Mouse (Mus musculus): ENCODE results near the gene Ngrn.

Ngrn gene

GRCm38 (mm10) chr7:80260625-80261371, at the start of gene Ngrn:
Gene Ngrn, plus strand, starts transcription at chr7:80261215.
- peak; percentile 73 to 78 for DNase-seq (ENCODE audit: low spot score in 2 of 2)

DNA sequence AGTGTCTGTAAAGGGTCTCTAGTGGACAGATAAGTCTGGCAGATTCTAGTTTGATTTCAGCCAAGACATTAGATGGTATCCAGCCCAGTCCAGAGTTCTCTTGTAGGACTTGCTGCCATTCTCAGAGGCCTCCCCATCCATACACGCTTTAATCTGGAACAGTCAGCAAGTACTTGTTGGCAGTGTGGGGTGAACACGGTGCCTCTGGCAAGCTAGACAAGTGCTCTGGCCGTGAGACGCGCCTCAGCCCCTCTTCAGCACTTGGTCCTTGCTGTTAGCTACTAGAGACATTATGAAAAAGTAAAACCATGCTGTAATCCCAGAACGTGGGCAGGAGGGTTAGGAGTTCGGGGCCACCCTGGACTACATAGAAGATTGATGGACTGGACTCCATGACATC, 47.4 kb upstream of the Ngrn start:
- DNase-seq (ENCODE audit: low spot score in 2 of 2), result no peak

- peak; percentile 32 to 41 for DNase-seq (ENCODE audit: low spot score in 2 of 2)
Measured at GRCm38 (mm10) chr7:80214459-80214858, 46.6 kb upstream of the Ngrn start.

GRCm38 (mm10) chr7:80215398-80215797, 45.6 kb upstream of the Ngrn start:
- peak; percentile 64 to 85 for DNase-seq (ENCODE audit: low spot score in 2 of 2)

- no peak for DNase-seq (ENCODE audit: low spot score in 2 of 2)
Measured at GRCm38 (mm10) chr7:80216566-80216965, 44.4 kb upstream of the Ngrn start.

GRCm38 (mm10) chr7:80218666-80219065, 42.3 kb upstream of the Ngrn start:
- DNase-seq (ENCODE audit: low spot score in 2 of 2), result no peak

DNA sequence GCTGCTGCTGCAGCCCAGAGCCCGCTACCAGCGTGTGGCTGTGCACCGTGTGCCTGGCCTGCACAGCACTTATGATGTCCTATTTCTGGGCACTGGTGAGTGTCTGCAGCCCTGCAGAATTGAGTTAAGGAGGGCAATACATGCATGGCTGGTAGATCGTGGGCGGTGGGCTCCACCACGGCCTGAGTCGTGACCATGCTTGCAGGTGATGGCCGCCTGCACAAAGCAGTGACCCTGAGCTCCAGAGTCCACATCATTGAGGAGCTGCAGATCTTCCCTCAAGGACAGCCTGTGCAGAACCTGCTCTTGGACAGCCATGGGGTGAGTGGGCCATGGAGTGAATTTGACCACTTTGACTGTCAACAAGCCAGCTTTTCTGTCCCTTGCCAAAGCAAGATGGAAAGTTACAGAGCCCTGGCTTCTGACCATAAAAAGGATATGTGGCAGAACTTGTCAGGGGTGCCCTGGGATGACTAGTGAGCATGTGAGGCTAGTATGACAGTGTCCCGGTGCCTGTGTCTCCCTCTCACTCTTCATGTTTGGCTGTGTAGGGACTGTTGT, 40.7 kb upstream of the Ngrn start:
- DNase-seq (ENCODE audit: low spot score in 2 of 2), result no peak

DNA sequence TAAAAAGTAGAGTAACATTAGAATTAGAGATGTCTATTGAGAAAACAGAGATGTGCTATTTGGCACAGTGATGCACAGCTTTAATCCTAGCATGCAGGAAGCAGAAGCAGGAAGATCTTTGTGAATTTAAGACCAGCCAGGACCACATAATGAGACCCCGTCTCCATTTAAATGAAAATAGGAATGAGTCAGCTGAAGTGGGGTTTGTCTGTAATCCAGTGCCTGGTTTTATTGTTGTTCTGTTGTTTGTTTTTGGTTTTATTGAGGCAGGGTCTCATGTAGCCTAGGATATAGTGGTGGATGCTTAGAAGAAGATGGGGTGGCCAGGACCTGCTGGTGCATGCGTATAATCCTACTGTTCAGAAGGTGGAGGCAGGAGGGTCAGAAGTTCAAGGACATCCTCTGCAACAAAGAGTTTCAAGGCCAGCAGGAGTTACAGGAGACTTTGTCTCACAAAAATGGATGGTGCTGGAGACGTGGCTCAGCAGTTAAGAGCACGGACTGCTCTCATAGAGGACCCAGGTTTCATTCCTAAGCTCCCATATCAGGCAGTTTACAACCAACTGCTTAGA, 39.8 kb upstream of the Ngrn start:
- no peak for DNase-seq (ENCODE audit: low spot score in 2 of 2)

GRCm38 (mm10) chr7:80227065-80227464, 34.0 kb upstream of the Ngrn start:
- no peak for DNase-seq (ENCODE audit: low spot score in 2 of 2)

- no peak for DNase-seq (ENCODE audit: low spot score in 2 of 2)
Measured at GRCm38 (mm10) chr7:80230196-80230595, 30.8 kb upstream of the Ngrn start.

GRCm38 (mm10) chr7:80231971-80232488, 29.0 kb upstream of the Ngrn start:
- no peak for DNase-seq (ENCODE audit: low spot score in 2 of 2)

DNA sequence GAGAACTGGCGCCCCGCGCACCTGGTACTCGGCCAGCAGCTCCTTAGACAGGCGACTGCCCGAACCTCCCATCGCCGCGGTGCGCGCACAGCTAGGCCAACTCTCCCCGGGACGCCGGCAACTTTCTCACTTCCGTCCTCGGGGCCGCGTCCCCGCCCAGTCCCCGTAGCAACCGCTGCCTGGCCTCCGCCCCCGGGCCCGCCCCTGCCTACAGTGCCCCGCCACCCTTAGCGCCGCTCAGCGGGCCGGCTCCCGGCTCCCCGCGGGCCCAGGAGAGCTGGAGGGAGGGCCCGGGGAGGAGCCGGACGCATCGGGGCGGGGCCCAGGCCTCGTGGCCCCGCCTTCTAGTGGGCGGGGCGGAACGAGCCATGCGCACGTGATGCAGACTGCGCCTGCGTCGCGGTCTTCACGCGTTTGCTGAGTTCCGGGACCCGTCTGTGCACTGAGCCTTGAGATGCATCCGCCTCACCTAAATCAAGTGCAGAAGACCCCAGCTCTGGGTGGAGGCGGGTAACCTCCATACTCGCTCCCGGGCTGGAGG, 28.5 kb upstream of the Ngrn start, which contains the start of the genes Cib1 and Gdpgp1:
Gene Cib1 (minus strand): TSS at position 325 of the 541 bp plus-strand sequence.
Gene Gdpgp1 (plus strand): TSS at position 377 of the 541 bp plus-strand sequence.
- DNase-seq (ENCODE audit: low spot score in 2 of 2), result peak; percentile 95 to 97

GRCm38 (mm10) chr7:80233799-80234198, 27.2 kb upstream of the Ngrn start:
- no peak for DNase-seq (ENCODE audit: low spot score in 2 of 2)

DNA sequence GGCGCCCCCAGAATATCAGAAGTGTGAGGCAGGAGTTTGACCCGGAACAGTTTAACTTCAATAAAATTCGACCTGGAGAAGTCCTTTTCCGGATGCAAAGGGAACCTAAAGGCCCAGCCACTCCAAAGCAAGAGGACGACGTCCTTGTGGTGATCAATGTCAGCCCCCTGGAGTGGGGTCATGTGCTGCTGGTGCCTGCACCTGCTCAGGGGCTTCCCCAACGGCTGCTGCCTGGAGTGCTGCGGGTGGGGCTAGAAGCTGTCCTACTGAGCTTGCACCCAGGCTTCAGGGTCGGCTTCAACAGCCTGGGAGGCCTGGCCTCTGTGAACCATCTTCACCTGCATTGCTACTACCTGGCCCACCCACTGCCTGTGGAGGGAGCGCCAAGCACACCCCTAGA, 22.5 kb upstream of the Ngrn start:
- no peak for DNase-seq (ENCODE audit: low spot score in 2 of 2)

DNA sequence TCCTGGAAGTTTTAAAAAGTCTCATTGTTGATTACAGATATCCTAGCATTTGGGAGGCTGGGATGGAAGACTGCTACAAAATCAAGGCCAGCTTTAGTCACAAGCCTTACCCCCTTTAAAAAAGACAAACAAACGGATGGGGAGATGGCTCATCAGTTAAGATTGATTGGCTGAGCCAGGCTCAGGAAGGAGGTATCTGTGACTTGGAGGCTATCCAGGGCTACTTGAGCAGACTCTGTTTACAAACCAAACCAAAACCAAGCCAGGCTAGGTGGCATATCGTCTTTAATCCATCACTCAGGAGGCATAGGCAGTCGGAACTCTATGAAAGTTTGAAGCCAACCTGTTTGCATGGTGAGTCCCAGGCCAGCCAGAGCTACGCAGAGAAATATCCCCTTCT, 19.4 kb upstream of the Ngrn start:
- DNase-seq (ENCODE audit: low spot score in 2 of 2), result no peak

DNA sequence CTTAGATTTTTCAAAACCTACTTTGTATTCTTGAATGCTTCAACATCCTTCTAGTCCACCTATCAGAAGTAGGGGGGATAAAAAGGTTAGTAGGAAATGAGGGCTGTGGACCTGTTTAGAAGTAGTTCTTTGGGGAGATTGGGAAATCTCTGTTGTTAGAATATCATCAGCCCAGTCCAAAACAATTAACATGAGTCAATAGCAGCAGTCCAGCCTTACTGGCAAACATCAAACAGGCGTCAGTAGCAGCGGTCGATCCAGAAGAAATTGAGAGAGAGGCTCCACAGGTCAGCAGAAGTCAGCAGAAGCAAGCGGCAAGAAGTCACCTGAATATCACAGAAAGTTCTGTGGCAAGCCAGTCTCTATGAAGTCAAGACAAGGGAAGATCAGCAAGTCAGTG, 16.2 kb upstream of the Ngrn start:
- DNase-seq (ENCODE audit: low spot score in 2 of 2), result no peak

GRCm38 (mm10) chr7:80246148-80246721, 14.8 kb upstream of the Ngrn start, which contains the start of gene Ttll13:
Gene Ttll13, plus strand, starts transcription at chr7:80246376.
- DNase-seq (ENCODE audit: low spot score in 2 of 2), result peak; percentile 93 to 95

GRCm38 (mm10) chr7:80246859-80247258, 14.2 kb upstream of the Ngrn start:
- DNase-seq (ENCODE audit: low spot score in 2 of 2), result no peak

DNA sequence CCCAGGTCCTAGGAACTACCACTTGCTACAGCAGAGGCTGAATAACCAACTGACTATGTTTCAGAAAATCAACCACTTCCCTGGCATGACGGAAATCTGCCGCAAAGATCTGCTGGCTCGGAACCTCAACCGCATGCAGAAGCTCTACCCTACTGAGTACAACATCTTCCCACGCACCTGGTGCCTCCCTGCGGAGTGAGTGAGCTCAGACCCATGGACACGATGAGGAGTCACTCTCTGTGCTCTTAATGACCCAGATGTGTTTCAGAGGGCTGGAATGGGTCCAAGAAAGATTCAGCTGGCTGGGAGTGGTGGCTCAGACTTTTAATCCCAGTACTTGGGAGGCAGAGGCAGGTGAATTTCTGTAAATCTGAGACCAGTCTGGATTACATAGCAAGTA, 8.6 kb upstream of the Ngrn start:
- no peak for DNase-seq (ENCODE audit: low spot score in 2 of 2)

DNA sequence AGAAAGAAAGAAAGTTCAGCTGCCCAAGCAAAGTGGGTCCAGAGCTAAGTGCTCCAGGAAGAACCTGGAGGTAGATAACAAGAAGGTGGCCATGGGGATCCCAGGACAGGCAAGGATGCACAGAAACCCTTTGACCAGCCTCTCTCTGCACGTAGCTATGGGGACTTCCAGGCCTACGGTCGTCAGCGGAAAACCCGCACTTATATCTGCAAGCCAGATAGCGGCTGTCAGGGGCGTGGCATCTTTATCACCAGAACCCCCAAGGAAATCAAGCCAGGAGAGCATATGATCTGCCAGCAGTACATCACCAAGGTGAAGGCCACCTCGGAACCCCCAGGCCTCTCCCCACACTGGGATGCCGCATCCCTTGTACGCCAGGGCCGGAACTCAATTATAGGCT, 8.1 kb upstream of the Ngrn start:
- DNase-seq (ENCODE audit: low spot score in 2 of 2), result no peak

DNA sequence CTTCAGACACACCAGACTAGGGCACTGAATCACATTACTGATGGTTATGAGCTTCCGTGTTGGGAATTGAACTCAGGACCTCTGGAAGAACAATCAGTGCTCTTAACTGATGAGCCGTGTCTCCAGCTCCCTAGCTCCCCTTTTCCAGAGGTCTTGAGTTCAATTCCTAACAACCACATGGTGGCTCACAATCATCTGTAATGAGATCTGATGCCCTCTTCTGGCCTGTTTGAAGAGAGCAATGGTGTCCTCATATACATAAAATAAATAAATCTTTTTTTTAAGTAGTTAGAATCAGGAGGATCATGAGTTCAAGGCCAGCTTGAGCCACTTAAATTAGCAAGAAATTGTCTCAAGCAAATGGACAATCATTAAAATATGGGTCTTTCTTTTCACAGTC, 5.0 kb upstream of the Ngrn start:
- no peak for DNase-seq (ENCODE audit: low spot score in 2 of 2)

- no peak for DNase-seq (ENCODE audit: low spot score in 2 of 2)
Measured at GRCm38 (mm10) chr7:80257706-80258105, 3.3 kb upstream of the Ngrn start.

Measured in natural killer cell, adult 2 months (primary cell).